Mouse (Mus musculus) kidney, adult 11 months (tissue): ENCODE measurements around the gene Tmed10.

ENCODE experiments used
- DNase-seq: peaks from one replicate; pipeline ENCODE4 v3.0.0; 2022

The Tmed10 gene

GRCm38 (mm10) chr12:85374561-85375272, at the start of gene Tmed10:
Tmed10 (minus strand) TSS chr12:85374847.
- peak; percentile 93 for DNase-seq

DNA sequence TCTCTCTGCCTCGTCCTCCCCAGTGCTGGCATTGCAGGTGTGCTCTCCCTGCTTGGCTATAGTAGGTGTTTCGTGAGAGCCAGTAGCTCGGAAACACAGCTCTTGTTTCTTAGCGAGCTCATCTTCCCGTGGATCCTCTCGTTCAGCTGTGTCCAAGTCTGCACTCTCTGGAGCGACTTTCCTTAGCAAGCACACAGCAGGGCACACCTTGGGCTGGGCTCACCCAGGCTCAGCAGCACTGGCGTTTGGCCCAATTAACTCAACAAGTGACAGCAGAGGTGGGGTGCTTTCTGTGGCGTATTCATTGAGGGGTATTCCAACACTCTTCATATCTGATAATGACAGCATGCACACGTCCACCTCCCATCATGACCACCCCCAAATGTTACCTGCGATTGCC, 48.6 kb upstream of the Tmed10 start:
- no peak for DNase-seq

DNA sequence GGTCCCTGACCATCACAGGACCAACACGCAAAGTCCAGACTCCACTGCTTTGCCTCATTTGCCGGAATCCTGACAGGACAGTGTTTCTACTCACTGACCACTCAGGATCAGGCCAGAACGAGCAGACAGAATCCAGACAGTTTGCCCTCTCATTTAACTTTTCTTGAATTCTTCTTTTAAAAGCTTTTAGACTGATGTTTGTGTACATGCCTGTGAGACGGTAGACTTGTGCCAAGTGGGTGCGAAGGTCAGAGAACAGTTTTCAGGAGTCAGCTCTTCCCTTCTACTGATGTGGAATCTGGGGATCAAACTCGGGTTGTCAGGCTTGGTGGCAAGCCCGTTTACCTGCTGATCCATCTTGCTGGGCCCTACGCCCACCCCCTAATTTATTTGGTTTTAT, 47.9 kb upstream of the Tmed10 start:
- peak; percentile 30 for DNase-seq

- no peak for DNase-seq
Measured at GRCm38 (mm10) chr12:85420945-85421344, 46.3 kb upstream of the Tmed10 start.

DNA sequence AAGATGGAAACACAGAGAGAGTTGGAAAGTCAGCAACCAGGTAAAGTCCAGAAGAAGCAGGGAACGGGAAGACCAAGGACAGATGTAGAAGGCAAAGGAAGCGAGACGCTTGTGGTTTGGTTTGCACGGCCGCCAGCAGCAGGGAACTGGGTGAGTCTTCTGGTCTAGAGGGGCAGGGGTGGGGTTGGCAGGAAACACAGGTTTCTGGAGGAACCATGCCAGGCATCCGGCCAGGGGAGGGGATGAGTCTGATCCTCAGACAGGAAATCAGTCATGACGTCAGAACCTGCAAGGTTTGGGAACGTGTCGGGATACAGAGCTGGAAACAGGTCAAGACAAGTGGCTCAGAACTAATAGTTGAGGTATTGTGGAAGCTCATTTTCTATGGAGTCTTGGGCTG, 43.2 kb upstream of the Tmed10 start:
- peak; percentile 52 for DNase-seq

DNA sequence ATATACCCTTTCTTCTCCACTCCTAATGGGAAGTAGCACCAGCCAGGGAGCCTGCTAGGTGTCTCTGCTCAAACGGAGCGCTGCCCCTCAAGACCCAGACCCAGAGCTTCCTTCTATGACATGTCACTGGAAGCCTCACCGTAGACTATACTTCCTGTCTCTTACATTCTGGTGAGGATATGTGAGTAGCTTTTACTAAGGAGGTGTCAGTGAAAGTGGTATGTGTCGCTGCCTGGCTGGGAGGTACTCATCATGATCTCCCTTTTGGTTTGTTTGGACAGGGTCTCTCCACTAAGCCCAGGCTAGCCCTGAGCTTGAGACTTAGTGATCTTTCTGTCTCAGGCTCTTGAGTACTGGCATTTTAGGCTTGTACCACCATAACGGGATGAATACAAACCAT, 41.7 kb upstream of the Tmed10 start:
- no peak for DNase-seq

DNA sequence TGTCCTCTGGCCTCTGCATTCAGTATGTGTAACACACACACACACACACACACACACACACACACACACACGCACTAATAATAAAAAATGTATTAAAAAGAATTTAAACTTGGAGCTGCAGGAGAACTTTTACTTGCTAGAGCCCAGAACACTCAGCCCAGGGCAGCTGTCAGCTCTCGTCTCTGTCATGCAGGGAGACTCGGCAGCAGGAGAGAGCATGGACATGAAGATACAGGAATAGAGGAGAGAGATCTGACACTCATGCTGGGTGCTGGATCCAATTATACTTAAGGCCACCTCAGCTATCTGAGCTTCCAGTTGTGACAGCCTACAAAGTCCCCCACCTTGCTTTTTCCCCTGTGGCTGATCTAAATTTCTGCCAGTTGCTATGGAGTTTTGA, 41.2 kb upstream of the Tmed10 start:
- DNase-seq = no peak

GRCm38 (mm10) chr12:85411136-85411535, 36.5 kb upstream of the Tmed10 start:
- no peak for DNase-seq

DNA sequence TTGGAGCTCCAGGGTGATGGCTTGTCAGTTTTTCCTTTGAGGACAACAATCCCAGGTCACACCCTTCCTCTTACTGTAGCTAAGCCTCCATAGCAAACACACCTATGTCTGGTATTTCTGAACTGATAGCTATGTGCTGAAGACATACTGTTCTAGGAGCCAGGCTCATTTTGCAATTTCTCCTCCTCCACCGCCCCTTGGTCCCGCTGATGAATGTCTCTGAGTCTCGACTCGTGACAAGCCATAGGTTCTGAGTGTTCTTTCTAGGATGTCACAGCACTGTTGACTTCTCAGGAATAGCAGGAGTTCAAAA, 23.3 kb upstream of the Tmed10 start:
- no peak for DNase-seq

DNA sequence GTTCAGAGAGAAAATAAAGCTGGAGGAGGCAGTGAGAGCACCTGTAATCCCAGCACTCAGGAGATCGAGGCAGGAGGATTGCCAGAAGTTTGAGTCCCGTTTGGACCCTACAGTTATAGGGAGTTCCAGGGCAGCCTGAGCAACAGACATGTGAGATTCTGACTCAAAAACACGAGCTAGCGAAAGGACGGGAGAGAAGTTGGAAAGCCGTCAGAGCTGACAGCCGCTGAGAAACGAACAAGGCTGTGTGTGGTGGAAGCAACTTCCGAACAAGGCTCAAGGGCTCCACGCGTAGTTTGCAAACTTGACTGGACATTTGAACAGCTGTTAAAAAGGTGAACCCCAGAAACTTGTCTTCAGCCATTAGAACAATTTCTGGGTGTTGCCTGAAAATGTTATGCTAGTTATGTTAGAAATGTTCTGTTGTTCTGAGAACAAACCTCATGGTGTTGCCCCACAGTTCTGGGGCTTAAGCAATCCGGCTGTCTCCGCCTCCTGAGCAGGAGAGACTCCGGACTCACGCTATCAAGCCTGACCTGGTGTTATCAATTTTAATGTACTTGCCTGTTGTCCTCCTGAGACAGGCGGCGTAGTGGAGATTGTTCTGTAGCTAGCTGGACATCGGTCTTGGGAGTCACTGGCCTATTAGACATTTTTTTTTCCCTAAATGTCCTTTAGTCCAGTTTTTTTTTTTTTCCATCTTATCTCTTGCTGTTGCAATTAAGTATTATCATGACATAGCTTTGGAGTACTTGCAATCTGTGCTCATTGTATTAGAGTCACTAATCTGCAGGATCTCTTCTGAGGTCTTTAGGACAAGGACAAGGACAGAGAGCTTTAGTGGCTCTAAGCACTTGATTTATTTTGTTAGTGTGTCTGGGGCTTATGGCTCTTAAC, 22.7 kb upstream of the Tmed10 start:
- DNase-seq = no peak

DNA sequence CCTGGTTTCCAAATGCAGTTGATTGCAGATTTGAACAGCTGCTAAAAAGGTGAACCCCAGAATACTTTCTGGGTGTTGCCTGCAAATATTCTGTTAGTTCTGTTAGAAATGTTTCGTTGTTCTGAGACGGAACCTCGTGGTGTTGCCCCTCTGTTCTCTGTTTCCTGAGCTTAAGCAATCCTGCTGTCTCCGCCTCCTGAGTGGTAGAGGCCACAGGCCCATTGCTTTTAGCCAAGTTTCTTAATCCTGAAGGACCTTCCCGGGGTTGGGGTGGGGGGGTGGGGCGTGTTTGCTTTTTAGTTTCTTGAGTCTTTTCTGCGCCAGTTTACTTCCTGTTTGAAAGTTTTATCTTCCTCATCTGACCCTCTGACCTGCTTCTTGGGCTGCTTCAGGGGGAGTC, 19.3 kb upstream of the Tmed10 start:
- no peak for DNase-seq

DNA sequence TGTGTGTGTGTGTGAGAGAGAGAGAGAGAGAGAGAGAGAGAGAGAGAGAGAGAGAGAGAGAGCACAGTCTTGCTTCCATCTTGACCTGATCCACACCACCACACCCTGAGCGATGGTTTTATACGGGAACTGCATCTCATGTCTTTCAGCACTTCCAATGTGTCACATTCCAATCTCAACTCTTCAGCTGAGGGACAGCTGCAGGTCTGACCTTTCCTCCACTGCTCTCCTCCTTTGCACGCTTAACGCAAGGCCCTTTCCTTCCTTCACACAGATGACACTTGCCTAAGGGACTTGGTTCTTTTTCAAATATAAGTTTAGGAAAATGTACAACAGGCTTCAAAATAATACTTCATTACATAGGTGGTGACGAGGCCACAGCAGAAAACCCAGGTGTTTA, 18.9 kb upstream of the Tmed10 start:
- DNase-seq = no peak

DNA sequence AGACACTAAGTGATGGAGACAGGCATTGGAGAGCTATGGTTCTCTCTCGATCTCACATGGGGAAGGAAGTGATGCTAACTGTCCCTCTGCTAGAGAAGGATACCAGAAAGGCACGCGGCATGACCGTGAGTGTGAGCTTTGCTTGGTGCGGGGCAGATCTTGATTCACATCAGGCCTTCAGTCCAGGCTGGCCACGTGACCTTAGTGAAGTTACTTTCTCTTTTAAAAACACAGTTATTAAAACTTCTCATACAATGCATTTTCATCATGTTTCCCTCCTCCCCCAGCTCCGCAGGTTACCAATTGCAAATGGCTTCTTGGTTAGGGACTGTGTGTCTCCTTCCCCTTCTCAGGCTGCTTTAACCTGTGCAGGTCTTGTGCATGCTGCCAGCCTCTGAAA, 16.5 kb upstream of the Tmed10 start:
- no peak for DNase-seq

DNA sequence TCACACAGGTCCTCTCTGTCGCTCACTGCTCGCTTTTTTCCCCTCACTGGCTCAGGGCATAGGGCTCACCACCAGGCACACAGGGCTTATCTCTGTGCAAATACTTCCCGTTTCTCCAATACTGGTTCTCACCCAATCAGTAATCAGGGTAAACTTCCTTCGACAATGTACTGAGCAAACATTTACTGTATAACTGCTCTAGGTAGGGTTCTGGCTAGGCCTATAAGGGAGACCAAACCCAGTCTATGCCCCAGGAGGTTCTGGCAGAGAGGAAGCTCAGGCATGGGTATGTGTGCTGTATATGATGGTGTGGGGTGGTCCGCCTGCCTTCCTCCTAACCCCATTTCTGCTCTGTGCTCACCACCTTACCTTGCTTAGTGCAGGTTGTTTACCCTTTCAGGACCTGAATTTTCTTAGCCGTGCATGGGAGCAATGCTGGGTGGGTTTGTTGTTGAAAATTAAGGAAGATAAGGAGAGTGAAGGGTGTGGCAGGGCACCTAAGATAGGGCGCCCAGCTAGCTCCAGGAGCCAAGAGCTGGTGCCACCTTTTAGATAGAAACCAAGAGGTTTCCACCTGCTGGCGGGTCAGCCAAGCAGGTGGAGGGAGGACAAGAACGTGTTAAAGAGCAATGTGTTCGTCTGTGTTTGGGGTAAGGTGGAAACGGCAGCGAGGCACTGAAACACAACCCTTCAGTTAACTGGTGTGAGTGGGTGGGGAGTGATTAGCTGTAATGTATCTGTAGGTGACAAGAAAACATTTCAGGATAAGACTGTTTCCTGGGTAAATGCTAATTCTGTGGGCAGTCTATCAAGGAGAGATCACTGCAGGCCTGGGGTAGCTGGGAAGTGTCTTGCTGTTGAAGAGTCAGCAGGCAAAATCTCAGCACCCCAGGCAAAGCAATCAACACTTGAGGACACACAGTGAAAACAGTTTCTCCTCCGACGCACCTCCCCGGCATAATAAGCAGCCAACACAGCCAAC, 14.8 kb upstream of the Tmed10 start:
- no peak for DNase-seq

DNA sequence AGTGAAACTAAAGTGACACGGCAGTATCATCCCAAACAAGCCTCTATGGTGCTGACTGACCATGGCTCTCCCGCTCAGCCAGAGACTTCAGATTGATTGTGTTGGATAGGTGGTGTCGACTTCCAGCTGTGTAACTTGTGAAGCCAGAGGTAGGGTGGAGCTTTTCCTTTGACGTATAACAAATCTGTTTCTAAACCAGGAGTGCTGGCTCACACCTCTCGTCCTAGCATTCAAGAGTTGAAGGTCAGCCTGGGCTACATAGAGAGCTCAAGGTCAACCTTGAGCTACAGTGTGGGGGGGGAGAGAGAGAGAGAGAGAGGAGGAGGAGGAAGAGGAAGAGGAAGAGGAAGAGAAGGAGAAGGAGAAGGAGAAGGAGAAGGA, 11.3 kb upstream of the Tmed10 start:
- no peak for DNase-seq

GRCm38 (mm10) chr12:85385329-85385994, 10.8 kb upstream of the Tmed10 start:
- no peak for DNase-seq

- no peak for DNase-seq
Measured at GRCm38 (mm10) chr12:85382761-85383680, 8.4 kb upstream of the Tmed10 start.

- no peak for DNase-seq
Measured at GRCm38 (mm10) chr12:85381570-85381969, 6.9 kb upstream of the Tmed10 start.

GRCm38 (mm10) chr12:85380942-85381341, 6.3 kb upstream of the Tmed10 start:
- DNase-seq = no peak

DNA sequence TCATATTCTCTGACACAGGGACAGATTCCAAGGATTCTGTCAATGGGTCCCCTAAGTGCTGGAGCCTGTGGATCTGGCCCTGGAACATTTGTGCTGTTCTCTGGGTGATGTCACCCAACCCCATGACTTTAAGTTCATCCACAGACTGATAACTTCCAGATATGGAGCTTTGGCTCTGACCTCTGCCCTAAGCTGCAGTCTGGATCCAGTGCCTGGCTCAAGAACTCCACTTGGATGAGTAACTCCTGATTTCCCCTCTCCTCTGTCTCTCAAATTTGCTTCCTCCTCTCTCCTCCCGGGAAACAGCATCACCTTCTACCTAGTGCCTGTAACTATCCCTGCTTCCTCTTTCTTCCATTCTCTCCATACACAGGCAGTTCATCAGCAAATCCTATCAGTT, 5.7 kb upstream of the Tmed10 start:
- no peak for DNase-seq

- DNase-seq = no peak
Measured at GRCm38 (mm10) chr12:85378271-85378670, 3.6 kb upstream of the Tmed10 start.
